Mouse (Mus musculus) gonadal fat pad, adult 2 months (tissue): ENCODE results near the gene Borcs5. TPM values are rescaled to one million over a fixed set of nuclear protein-coding genes. Genes with fewer than 3 reads are reported as not detected.

ENCODE experiments used
- polyA plus RNA-seq: library from polyadenylated mRNA; depleted of rRNA; stranded (reverse); fragments of >200 nt; gene quantifications from 2 replicates; pipeline ENCODE4 v1.2.3, GENCODE M21; 2012; rRNA removed

The Borcs5 gene
- polyA plus RNA-seq, 1 experiment = 16.8 TPM

Other genes with a start within 250 kb of the Borcs5 start
- 1.1 and 3.1 TPM in 2 replicates for gene Bcl2l14, start 243.2 kb upstream of the Borcs5 start, polyA plus RNA-seq
- gene Lrp6, start 72.5 kb upstream of the Borcs5 start, polyA plus RNA-seq = 27.3 and 31.6 TPM in 2 replicates
- gene Mansc1, start 7.0 kb upstream of the Borcs5 start, polyA plus RNA-seq = 6.0 and 7.0 TPM in 2 replicates
- gene Dusp16, start 153.1 kb downstream of the Borcs5 start, polyA plus RNA-seq = 11.4 and 14.1 TPM in 2 replicates
- 17.4 and 18.0 TPM in 2 replicates for gene Crebl2, start 190.6 kb downstream of the Borcs5 start, polyA plus RNA-seq